Mouse (Mus musculus) forebrain, embryonic 11.5 days (tissue): ENCODE data around the gene Sdhaf2. TPM values are rescaled to one million over a fixed set of nuclear protein-coding genes. Genes with fewer than 3 reads are reported as not detected.

Source experiments
- ATAC-seq: fragments of 200-750 bp; cut with Nextera tagmentation; replicated peaks from 2 replicates; pipeline ENCODE4 v1.8.0; 2017; ENCODE audit warnings: moderate TSS enrichment; ENCODE audit not compliant: low FRiP score
- DNase-seq: peaks from one replicate; pipeline ENCODE4 v3.0.0-alpha.2; 2017; ENCODE audit warnings: low spot score
- H3K27ac ChIP-seq: fragments of 300-500 bp; sonication (generic); 2 replicates; pipeline ENCODE4 v1.5.1; 2014; ENCODE audit warnings: low read depth, low read length
- H3K27me3 ChIP-seq: fragments of 300-500 bp; sonication (generic); 2 replicates; pipeline ENCODE4 v1.6.1; 2014; ENCODE audit warnings: mild to moderate bottlenecking, low read length, mixed read lengths; ENCODE audit not compliant: control insufficient read depth, insufficient read depth
- H3K36me3 ChIP-seq: fragments of 300-500 bp; sonication (generic); 2 replicates; pipeline ENCODE4 v1.6.1; 2014; ENCODE audit warnings: mild to moderate bottlenecking, low read length, moderate library complexity, mixed read lengths; ENCODE audit not compliant: control insufficient read depth, insufficient read depth
- H3K4me1 ChIP-seq: fragments of 300-500 bp; sonication (generic); replicated peaks from 2 replicates; pipeline ENCODE4 v1.6.1; 2014; ENCODE audit warnings: low read length, mixed read lengths; ENCODE audit not compliant: control insufficient read depth, insufficient read depth
- H3K4me2 ChIP-seq: fragments of 300-500 bp; sonication (generic); 2 replicates; pipeline ENCODE4 v1.6.1; 2014; ENCODE audit warnings: low read depth, mild to moderate bottlenecking, low read length, moderate library complexity, mixed read lengths; ENCODE audit not compliant: severe bottlenecking
- H3K4me3 ChIP-seq: fragments of 300-500 bp; sonication (generic); 2 replicates; pipeline ENCODE4 v1.5.1; 2014; ENCODE audit warnings: low read depth, low read length
- H3K9ac ChIP-seq: fragments of 300-500 bp; sonication (generic); 2 replicates; pipeline ENCODE4 v1.6.1; 2014; ENCODE audit warnings: low read length
- H3K9me3 ChIP-seq: fragments of 300-500 bp; sonication (generic); 2 replicates; pipeline ENCODE4 v1.6.1; 2016; ENCODE audit warnings: low read length, mixed read lengths; ENCODE audit not compliant: control insufficient read depth
- WGBS: fragments of 180-500 bp; shearing (Covaris S2); extraction: QIAGEN DNeasy Blood & Tissue Kit; methylation state at CpG from one replicate; pipeline ENCODE4 v1.1.7; 2014; 5-methylcytosine and 5-hydroxymethylcytosine counted together
- polyA plus RNA-seq: library from polyadenylated mRNA; unstranded; fragments of >200 nt; fragmentation: Nextera tagmentation; extraction: Ambion mirVana; gene quantifications from 2 replicates; pipeline ENCODE4 v1.2.1, GENCODE M21; 2014

Sdhaf2 gene
- polyA plus RNA-seq, 1 experiment from 2014 or later: 57.1 TPM

DNA sequence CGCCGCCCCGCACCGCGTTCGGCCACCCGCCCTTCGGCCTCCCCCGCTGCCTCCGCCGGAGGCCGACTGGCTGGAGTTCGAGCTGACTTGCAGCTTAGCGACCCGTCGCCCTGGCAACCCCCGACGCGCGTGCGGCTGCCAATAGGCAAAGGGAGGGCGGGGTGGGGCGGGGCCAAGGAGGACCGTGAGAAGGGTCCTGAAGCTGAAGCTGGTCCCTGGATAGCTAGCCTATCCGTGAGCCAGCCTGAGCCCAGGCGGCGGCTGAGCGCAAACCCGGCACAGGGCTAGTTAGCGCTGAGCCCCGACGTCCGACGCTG, 68.5 kb downstream of the Sdhaf2 start:
- ATAC-seq: peak; percentile 95
- Histone ChIP-seq H3K4me1 (peaks cover 11% of the 10 kb centered on the region; the same call in 1 of the 2 replicates), H3K9me3 (no peaks in the 10 kb centered on the region), H3K27me3 (peaks cover 49% of the 10 kb centered on the region), H3K27ac (no peak overlapping the region), H3K36me3 (no peaks in the 10 kb centered on the region), H3K4me3 (peak overlapping the region; percentile 47), H3K4me2 (peak overlapping the region; percentile 88), H3K9ac (peak overlapping the region; percentile 43; the same call in 1 of the 2 replicates)
- DNase-seq: peak; percentile 96
- 0% methylated on average over 24 of the region's 34 CpGs for WGBS

DNA sequence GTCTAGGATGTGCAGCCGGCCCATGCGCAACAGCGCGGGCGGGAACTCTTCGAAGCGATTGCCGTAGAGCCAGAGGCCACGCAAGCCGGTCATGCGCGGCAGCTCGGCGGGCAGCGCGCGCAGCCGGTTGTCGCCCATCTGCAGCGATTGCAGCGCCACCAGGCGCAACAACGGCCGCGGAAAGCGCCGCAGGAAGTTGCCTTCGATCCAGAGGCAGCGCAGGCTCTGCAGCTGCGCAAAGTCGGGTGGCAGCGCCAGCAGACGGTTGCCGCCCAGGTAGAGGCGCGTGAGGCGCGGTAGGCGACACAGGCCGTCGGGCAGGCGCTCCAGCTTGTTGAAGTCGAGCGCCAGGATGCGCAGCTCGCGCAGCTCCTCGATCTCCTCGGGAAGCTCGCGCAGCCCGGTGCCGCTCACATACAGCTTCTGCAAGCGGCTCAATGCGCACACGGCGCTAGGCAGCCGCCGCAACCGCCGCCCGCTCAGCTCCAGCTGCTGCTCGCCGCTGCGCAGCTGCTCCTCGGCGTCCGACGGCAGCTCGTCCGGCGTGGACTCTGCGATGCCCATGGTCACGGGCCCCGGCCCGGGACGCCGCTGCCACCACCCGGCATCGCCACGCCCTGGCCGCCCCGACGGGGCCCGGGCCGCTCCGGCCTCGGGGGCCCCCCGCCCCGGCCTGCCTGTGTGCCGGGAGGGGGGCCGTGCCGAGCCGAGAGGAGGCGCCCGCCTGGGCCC, 69.0 kb downstream of the Sdhaf2 start, which contains the start of gene Lrrc10b:
Gene Lrrc10b (minus strand): TSS at position 722 of the 732 bp plus-strand sequence.
- Histone ChIP-seq H3K4me2 (peak within 1 kb of the TSS; percentile 88), H3K9ac (peak within 1 kb of the TSS; percentile 43; the same call in 1 of the 2 replicates), H3K9me3 (no peaks in the 10 kb centered on the region), H3K4me1 (peaks cover 11% of the 10 kb centered on the region; the same call in 1 of the 2 replicates), H3K36me3 (no peaks in the 10 kb centered on the region), H3K27ac (no peak within 1 kb of the TSS), H3K4me3 (peak within 1 kb of the TSS; percentile 47), H3K27me3 (peaks cover 49% of the 10 kb centered on the region)
- ATAC-seq (peak; percentile 57), DNase-seq (peak; percentile 87)
- WGBS: under 1% methylated on average over 87 of the region's 96 CpGs

DNA sequence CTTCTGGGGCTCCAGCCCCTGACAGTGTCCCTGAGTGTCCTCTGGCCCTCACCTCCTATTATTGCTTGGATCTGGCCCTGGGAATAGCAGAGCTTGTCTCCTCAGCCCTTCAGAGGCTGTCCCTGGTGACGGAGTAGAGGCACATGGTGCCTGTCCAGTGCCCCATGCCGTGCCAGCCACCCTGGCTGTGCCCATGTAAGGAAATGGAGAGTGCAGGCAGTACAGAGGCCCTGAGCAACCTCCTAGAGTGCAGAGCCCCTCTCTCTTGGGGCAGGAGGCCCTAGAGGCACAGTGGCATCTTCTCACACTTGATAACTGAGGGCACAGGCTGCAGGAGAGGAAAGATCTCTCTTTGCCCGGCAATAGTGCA, 70.5 kb downstream of the Sdhaf2 start:
- no peak for ATAC-seq
- no peaks in the 10 kb centered on the region for H3K36me3 ChIP-seq
- H3K4me1 ChIP-seq: peaks cover 11% of the 10 kb centered on the region; the same call in 1 of the 2 replicates
- H3K4me2 ChIP-seq: no peak overlapping the region
- 86% methylated on average over 3 of the region's 3 CpGs for WGBS
- H3K9ac ChIP-seq: no peak overlapping the region
- DNase-seq: no peak
- H3K27me3 ChIP-seq: peaks cover 47% of the 10 kb centered on the region
- no peak overlapping the region for H3K27ac ChIP-seq
- no peak overlapping the region for H3K4me3 ChIP-seq
- H3K9me3 ChIP-seq: no peaks in the 10 kb centered on the region

DNA sequence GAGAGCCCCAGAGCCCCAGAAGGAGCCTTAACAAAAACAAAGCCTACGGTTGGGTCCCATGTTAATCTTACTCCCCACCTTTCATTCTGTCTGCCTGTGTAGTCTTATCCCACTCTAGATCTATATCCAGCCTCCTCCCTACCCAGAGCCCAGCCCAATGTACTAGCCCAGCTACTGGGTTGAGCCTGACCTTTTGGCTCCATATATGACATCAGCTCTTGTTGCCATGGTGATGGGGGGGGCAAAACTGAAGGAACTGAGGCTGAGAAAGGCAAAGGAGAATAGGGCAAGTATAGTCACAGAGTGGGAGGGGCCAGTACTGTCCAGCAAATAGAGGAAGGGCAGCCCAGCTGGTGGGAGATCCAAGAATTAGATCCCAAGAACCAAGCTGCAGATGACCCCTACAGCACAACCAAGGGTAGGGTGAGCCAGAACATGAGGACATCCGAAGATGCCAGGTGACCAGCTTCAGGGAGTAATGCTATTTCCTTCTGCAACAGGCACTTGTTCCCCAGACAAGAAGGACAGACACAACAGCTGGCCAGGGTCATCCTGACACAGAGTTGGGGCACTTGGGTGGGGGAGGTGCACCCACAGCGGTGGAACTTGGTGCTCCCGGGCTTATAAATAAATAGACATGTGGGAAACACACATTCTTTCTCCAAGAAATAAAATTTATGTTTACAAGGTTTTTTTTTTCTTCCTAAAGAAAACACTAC, 71.1 kb downstream of the Sdhaf2 start:
- WGBS: 76% methylated on average over 4 of the region's 4 CpGs
- ATAC-seq: no peak
- no peak for DNase-seq
- peaks cover 11% of the 10 kb centered on the region; the same call in 1 of the 2 replicates for H3K4me1 ChIP-seq
- H3K4me3 ChIP-seq: no peak overlapping the region
- H3K4me2 ChIP-seq: no peak overlapping the region
- H3K27me3 ChIP-seq: peaks cover 46% of the 10 kb centered on the region
- H3K9me3 ChIP-seq: no peaks in the 10 kb centered on the region
- no peaks in the 10 kb centered on the region for H3K36me3 ChIP-seq
- no peak overlapping the region for H3K9ac ChIP-seq
- no peak overlapping the region for H3K27ac ChIP-seq

Other genes starting within 250 kb of the Sdhaf2 start
- 1.9 and 2.5 TPM in 2 replicates for gene Dagla, start 221.3 kb downstream of the Sdhaf2 start, polyA plus RNA-seq
- 3.2 and 7.7 TPM in 2 replicates for gene Syt7, start 137.1 kb downstream of the Sdhaf2 start, polyA plus RNA-seq
- gene Lrrc10b, start 68.7 kb downstream of the Sdhaf2 start, polyA plus RNA-seq: 0.33 and 0.71 TPM in 2 replicates
- gene Ppp1r32, start 43.2 kb downstream of the Sdhaf2 start, polyA plus RNA-seq: 0.41 and 0.64 TPM in 2 replicates
- gene Cpsf7, start 876 bp downstream of the Sdhaf2 start, polyA plus RNA-seq: 78.4 and 82.1 TPM in 2 replicates
- 61.3 and 61.4 TPM in 2 replicates for gene Tmem216, start 30.1 kb upstream of the Sdhaf2 start, polyA plus RNA-seq
- gene Cyb561a3, start 51.0 kb upstream of the Sdhaf2 start, polyA plus RNA-seq: 16.6 and 18.3 TPM in 2 replicates
- 60.2 and 65.8 TPM in 2 replicates for gene Tmem138, start 51.2 kb upstream of the Sdhaf2 start, polyA plus RNA-seq
- 392 and 442 TPM in 2 replicates for gene Ddb1, start 79.2 kb upstream of the Sdhaf2 start, polyA plus RNA-seq
- 26.1 and 29.7 TPM in 2 replicates for gene Tkfc, start 79.5 kb upstream of the Sdhaf2 start, polyA plus RNA-seq
- gene Vwce, start 108.1 kb upstream of the Sdhaf2 start, polyA plus RNA-seq: 0.47 and 0.49 TPM in 2 replicates
- not detected in 2 replicates for gene Pga5, start 151.9 kb upstream of the Sdhaf2 start, polyA plus RNA-seq
- gene Vps37c, start 162.6 kb upstream of the Sdhaf2 start, polyA plus RNA-seq: 32.1 and 33.4 TPM in 2 replicates
- 0.05 TPM in 1 of 2 replicates, not detected in the other for gene Cd5, start 212.9 kb upstream of the Sdhaf2 start, polyA plus RNA-seq